Mouse (Mus musculus): ENCODE results near the gene Gm10031.
"Not testable (repeated sequence)": the region's sequence is repeated elsewhere in the genome, so short reads cannot be mapped to it uniquely, and the experiment has no call there.

The Gm10031 gene

DNA sequence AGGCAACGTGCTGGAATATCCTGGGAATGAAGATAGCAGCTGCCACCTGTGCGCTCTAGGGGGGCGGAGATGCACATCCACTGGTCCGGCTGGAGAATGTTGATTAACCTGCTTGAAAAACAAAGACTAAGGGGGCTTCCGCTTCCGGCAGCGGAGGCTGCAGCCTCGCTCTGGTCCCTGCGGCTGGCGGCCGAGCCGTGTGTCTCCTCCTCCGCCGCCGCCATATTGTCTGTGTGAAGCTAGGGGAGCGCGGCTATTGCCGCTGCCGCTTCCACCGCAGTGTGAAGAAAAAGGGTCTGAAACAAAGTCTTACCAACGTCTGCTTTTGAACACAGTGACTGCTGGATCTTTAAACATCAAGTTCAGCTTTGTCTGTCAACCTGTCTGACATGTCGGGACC is at the start of gene Gm10031:
Gm10031 (plus strand) TSS at position 171 of the 400 bp plus-strand sequence.
- not testable (repeated sequence) for DNase-seq (ENCODE audit: low spot score in 2 of 2)

DNA sequence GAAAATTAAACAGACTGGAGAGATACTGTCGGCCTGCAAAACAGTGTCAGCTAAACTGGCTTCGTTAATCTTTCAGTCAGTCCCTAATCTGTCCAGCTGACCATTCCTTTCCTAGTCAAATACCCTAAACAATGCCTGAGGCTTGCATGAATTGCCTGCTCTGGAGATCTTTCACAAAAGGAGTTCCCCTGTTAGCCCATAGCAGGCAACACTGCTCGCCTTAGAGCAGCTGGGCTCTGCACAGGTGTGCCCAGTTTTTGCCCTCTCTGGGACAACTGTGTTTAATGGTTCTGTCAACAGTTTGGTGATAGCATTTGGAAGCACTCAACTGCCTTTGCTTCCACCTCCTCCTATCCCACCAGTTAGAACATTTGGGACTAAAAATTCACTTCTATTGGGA is 49.0 kb upstream of the Gm10031 start:
- no peak for DNase-seq (ENCODE audit: low spot score in 2 of 2)

DNA sequence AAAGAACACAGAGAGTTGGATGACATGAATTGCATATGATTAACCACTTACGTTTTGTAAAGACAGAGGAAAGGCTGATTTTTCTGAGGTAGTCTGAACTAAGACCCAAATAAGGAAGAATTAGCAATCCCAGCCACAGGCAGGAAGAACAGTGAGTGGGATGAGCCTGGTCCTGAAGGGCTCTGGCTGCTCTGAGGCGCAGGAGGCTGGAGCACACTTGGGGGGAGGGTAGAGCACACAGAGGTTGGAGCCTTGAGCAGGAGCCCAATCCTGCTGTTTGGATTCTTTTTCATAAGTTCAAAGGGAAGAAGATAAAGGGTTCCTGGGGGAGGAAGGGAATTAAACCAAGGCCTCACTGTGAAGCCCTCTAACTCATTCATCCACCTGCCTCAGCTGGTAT is 47.8 kb upstream of the Gm10031 start:
- no peak for DNase-seq (ENCODE audit: low spot score in 2 of 2)

DNA sequence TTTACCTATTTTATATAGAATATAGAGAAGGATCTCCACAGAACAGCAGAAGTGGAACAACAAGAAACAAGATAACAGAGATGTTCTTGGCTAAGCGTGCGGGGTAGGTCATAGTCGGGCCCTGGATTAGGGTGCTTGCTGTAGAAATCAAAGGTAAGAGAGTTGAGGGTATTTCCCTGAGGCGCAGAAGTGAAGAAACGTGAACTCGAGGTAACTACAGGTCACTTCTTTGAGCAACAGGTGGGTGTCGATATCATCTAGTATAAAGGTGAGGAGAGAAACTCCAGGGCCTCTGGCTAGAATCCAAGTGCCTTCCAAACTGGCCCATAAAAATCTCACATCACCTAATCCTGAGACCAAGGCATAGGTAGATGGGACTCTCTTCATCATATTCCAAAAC is 47.3 kb upstream of the Gm10031 start:
- no peak for DNase-seq (ENCODE audit: low spot score in 2 of 2)

DNA sequence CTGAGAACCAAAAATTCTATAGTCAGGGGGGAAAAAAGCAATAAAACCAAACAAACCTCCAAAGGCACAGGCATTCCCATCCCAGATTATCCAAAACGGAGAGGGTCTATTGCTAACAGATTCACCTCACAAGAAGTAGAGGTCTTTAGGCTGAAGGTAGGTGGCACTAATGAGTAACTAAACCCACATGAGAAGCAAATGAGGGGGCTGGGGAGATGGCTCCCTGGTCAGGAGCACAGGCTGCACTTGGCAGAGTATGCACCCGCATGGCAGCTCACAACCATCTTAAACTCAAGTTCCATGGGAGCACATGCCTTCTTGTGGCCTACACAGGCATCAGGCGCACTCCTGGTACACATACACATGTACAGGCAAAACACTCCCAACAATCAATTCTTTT is 42.0 kb upstream of the Gm10031 start:
- DNase-seq (ENCODE audit: low spot score in 2 of 2) = no peak

DNA sequence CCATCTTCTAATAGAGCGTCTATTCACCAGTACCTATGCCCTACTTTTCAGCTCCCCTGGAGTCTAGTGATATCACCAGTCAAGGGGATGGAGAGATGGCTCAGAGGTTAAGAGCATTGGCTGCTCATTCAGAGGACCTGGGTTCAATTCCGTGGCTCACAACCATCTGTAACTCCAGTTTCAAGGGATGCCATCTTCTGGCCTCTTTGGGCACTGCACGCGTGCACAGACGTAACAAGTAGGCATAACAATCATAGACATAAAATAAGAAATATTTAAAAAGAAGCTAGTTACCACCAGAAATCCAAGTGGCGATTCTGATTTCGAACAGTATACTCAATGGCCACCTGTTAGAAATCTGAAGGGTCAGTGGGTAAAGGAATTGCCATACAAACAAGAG is 36.3 kb upstream of the Gm10031 start:
- no peak for DNase-seq (ENCODE audit: low spot score in 2 of 2)

DNA sequence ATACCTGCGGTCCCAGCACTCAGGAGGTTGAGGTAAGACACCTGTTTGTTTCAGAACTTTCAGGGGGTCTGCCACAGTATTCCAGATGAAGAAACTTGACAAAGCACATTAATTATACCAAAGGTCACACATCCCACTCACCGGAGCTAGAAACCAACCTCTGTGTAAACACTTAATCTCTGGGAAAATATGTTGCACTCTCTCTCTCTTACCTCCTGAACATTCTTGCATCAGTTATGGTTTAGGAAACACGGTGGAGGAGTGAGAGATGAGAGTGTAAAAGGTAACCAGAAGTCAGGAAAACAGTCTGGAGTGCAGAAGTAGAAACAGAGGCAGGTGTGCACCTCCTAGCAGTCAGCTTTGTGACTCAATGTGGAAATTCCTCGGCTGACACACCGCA is 35.8 kb upstream of the Gm10031 start:
- no peak for DNase-seq (ENCODE audit: low spot score in 2 of 2)

DNA sequence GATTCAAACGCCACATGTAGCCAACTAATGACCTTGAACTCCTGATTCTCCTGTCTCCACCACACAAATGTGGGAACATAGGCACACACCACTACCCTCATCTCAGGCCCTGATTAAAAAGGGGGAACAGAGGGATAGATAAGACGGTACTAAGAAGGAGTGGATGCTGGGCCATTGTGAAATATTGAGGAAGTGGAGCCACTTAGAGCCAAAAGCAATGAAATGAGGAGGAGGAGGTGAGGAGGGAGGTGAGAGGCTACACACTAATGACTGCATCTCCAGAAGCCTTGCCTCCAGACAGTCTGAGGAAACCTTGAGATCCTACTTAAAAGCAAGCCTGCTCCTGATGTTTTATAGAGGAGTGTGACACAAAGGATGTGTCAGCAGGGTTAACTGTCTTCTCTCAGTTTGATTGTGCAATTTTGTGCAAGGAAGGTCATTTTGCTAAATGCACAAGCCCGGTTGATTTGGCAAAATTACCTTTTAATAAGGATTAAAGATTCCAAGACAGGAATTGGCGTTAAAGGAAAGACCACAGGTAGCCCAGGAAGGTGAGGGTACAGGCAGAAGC is 32.5 kb upstream of the Gm10031 start:
- DNase-seq (ENCODE audit: low spot score in 2 of 2) = no peak

DNA sequence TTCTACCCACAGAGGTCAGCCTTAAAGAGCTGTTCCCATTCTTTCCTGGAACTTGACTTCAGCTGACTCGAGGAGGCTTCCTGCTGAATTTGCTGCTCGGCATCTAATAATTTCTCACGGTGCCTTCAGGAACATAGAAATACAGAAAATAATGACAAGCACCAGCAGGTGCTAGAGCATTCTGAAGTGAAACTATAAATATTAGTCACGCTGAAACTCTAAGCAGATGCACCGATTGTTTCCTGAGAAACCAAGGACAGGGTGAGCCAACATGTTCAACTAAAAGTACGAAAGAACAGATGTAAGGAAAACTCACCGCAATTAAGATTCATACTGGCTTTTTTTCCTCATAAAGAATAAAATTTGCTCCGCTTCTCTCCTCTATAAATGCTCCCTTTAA is 28.8 kb upstream of the Gm10031 start:
- DNase-seq (ENCODE audit: low spot score in 2 of 2) = no peak

DNA sequence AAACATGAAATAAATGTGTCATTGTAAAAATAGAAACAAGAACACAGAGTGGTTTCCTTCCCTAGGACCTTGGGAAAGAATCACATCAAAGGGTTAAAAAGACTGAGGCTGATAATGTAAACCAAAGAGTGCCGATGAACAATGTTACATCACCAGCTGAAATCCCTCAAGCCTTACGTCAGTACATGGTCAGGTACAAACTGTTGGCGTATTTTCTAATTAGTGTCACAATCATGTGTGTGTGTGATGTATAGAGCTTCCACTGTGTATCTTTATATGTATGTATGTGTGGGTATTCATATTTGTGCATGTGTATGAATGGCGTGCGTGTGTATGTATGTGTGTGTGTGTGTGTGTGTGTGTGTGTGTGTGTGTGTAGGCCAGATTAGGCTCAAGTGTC is 26.9 kb upstream of the Gm10031 start:
- no peak for DNase-seq (ENCODE audit: low spot score in 2 of 2)

DNA sequence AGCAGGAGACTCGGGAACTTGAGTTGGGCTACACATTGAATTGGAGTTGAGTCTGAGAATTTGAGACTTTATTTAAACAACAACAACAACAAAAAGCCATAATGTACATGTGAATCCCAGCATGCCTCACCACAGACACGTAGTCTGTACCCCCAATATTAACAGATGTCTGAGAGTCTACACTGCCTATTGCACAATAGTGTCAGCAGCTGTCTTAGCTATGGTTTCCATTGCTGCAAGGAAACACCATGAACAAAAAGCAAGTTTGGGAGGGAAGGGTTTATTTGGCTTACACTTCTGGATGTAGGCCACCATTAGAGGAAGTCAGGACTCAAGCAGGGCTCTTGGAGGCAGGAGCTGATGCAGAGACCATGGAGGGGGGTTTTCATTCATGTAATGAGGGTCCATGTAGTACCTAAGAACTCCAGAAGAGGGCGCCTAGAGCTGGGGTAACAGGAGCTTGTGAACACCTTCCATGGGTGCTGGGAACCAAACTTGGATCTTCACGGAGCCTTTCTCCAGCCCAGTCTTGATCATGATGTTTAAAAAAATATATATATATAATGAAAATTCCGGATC is 18.8 kb upstream of the Gm10031 start:
- DNase-seq (ENCODE audit: low spot score in 2 of 2) = no peak

DNA sequence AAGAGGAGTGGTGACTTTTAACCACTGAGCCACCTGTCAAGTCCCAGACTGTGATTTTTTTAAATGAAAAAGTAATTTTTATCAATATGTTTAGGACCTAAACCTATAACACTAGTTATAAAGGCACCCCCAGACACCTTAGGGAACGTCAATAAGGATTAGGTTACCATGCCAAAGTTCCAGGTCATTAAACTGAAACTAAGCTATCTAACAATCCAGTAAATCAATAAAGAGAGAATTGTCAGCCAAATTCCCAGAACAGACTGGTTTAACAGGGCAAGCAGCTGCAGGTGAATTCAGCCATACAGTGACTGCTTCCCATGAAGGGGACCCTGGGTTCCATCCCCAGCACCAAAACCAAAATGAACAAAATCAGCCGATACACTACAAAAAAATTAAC is 17.9 kb upstream of the Gm10031 start:
- no peak for DNase-seq (ENCODE audit: low spot score in 2 of 2)

DNA sequence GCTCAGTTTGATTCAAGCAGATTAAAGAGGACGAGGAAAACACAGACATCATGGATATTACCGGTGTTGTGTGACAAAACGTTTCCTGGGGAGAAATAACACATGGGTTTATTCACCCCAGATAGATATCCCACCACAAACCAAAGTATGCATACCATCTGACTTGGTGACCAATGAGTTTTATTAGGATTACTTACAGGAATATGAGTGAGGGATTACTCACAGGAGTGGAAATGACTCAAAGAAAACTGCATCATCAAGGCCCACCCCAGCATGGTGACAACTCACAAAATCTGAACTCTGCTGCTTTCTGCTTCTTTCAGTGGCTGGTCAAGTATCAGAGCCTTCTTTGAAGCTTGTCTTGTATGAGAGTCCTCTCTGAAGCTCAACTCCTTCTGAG is 16.1 kb upstream of the Gm10031 start:
- DNase-seq (ENCODE audit: low spot score in 2 of 2) = no peak

DNA sequence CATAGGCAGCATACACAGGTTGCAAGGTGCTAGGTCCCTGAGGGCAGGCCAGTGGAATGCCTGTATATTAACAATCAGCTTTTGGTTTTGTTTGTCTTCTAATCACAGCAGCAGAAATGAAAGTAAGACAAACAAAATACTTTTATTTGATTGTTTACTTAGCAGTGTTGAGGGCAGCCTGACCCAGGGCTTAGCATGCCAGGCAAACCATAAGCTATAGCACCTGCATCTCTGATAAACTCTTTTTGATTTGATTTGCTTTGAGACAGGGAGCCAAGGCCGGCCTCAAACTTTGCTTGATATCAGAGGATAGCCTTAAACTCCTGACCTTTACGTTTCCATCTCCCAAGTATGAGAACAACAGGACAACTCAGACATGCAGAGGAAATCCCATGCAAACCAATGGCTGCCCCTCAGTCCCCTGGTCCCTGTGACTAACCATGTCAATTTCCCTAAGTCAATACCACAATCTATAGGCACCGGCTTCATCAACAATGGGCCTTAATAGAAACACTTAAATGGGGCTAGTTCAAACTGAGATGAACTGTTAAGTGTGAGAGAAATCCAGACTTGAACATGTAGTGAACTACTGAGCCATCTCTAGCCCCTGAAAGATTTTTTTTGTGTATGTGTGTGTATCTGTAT is 3.6 kb upstream of the Gm10031 start:
- DNase-seq (ENCODE audit: low spot score in 2 of 2) = no peak

DNA sequence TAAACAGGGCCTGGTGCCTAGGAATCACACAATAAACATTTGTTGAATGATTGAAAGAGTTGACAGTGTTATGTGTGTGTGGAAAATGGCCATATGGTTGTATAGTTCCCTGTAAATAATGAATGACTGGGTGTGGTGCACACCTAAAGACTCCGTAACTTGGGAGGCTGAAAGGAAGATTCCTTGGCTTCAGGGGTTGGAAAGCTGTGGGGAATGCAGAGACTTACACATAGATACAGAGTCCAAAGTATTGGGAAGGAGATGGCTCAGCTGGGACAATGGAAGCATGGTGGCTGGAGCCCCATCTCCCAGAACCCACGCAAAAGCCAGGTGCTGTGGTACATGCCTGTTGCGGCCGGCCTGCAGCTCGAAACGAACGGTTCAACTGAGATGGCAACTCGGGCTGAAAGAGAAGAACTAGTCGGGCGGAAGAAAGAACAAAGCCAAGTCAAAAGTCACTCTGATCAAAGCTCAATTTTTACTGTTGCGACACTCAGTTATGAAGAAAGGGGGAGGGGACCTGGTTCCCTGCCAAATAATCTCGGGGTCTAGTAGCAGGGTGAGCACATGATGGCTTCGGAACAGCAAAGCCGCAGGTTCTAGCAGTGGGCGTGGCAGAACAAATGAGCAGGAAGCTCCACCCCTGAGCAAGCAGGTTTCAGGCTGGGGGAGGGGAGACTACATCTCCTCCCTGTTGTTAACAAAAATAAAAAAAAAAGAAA is 1.9 kb upstream of the Gm10031 start:
- DNase-seq (ENCODE audit: low spot score in 2 of 2) = no peak

DNA sequence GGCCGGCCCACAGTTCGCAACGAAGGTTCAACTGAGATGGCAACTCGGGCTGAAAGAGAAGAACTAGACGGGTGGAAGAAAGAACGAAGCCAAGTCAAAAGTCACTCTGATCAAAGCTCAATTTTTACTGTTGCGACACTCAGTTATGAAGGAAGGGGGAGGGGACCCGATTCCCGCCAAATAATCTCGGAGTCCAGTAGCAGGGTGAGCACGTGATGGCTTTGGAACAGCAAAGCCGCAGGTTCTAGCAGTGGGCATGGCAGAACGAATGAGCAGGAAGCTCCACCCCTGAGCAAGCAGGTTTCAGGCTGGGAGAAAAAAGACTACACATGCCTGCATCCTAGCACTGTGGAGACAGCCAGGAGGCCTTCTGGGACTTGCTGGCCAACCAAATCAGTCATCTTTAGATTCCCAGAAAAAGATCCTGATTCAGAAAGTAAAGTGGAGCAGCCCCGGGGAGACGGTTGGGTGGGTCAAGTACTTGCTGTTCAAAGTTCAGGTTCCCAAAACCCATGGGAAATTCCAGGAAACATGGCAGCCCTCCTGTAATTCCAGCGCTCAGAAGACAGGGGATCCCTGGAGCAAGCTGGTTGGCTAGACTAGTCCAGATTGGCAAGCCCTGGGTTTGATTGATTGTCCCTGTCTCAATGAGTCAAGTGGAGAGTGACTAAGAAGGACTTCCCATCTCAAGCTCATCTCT is 8.8 kb downstream of the Gm10031 start:
- DNase-seq (ENCODE audit: low spot score in 2 of 2) = not testable (repeated sequence)

DNA sequence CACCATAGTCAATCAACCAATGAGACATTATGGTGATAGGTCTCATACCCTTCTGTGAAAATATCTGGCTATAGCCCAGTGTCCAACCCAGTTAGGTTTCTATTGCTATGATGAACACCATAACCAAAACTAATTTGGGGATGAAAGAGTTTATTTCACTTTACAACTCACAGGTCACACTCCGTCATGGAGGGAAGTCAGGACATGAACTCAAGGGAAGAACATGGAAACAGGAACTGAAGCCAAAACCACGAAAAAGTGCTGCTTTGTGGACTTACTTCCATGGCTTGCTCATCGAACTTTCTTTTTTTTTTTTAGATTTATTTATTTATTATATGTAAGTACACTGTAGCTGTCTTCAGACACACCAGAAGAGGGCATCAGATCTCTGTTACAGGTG is 9.7 kb downstream of the Gm10031 start:
- no peak for DNase-seq (ENCODE audit: low spot score in 2 of 2)

DNA sequence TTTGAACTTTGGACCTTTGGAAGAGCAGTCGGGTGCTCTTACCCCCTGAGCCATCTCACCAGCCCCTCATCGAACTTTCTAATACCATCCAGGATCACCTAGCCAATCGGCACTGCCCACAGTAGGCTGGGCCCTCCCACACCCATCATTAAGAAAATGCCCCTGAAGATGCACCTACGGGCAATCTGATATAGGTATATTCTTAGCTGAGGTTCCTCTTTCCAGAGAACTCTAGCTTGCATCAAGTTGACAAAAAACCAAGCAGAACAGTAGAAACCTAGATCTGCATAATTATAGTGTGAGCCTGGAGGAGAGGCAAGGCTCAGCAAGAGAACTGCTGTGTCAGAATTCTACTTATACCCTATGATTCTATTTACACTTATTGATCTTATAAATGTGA is 10.1 kb downstream of the Gm10031 start:
- no peak for DNase-seq (ENCODE audit: low spot score in 2 of 2)

DNA sequence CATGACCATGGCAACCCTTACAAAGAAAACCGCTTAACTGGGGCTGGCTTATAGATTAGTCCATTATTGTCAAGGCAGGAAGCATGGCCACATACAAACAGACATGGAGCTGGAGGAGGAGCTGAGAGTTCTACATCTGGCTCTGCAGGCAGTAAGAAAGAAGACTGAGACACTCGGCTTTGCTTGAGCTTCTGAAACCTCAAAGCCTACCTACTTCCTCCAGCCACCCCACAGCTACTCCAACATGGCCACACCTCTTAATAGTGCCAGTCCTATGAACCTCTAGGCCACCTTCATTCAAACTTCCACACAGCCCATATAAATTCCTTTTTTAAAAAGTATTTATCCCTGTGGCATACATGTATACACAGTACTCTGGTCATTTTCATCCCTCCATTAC is 13.2 kb downstream of the Gm10031 start:
- no peak for DNase-seq (ENCODE audit: low spot score in 2 of 2)

DNA sequence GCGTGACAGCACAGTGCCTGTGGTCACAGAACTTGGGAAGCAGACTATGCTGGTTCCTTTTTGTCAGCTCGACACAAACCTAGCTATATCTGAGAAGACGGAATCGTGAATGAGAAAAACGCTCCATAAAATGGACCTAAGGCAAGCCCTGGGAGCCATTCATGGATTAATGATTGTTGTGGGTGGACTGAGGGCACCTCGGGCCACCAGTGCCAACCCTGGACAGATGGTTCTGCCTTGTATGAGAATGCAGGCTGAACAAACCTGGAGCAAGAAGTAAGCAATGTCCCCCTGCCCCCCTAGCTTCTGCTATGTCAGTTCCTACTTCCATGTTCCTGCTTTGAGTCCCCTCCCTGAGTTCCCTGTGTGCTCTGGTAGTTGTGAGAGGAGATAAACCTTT is 13.9 kb downstream of the Gm10031 start:
- no peak for DNase-seq (ENCODE audit: low spot score in 2 of 2)

DNA sequence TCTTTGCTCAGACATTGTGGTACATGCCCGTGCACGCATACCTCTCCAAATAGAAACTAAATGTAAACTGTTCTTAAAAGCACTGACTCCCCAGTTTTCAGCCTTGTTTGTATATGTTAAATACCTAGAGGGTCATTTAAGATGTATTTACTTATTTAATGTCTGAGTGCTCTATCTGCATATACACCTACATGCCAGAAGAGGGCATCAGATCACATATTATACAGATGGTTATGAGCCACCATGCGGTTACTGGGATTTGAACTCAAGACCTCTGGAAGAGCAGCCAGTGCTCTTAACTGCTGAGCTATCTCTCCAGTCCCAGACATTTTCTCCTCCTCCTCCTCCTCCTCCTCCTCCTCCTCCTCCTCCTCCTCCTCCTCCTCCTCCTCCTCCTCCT is 14.6 kb downstream of the Gm10031 start:
- DNase-seq (ENCODE audit: low spot score in 2 of 2) = no peak

DNA sequence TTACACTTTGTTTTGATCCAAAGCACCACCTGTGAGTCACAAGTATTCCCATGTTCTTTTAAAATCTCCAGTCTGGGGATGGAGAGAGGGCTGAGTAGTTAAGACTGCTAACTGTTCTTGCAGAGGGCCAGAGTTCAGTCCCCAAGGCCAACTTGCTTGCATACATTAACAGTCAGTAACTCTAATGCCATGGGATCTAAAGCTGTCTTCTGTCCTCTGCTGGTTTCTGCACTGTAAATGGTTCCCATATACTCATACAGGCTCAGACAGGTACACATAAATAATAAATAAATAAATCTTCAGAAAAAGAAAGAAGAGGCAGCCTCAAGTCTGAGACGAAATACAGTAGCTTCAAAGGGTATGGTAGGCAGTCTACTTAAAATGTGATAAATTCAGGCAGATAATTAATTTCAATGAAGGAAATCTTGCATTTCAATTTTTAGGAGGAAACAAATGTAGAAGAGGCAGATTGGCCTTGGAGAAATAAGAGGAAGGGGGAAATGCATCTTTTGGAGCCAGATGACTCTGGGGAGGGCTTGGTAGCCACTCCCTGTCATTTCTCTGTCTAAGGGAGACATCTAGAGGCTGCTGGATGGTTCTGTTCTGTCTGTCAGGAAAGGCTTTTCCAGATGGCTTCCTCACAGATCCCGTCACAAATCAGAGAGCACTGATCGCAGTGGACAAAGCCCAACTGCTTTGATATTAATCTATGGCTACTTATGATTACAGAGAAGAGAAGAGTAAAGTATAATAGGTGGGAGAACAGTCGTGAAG is 16.2 kb downstream of the Gm10031 start:
- DNase-seq (ENCODE audit: low spot score in 2 of 2) = peak in 1 of 2 experiments; percentile 16

Measured in frontal cortex, postnatal 10 days (tissue).